Mouse (Mus musculus): ENCODE results near the gene Tdp2. TPM values are rescaled to one million over a fixed set of nuclear protein-coding genes. Genes with fewer than 3 reads are reported as not detected.

Gene Tdp2
- total RNA-seq (2021), result 10 to 100 TPM; 17.9 to 20.8 TPM

DNA sequence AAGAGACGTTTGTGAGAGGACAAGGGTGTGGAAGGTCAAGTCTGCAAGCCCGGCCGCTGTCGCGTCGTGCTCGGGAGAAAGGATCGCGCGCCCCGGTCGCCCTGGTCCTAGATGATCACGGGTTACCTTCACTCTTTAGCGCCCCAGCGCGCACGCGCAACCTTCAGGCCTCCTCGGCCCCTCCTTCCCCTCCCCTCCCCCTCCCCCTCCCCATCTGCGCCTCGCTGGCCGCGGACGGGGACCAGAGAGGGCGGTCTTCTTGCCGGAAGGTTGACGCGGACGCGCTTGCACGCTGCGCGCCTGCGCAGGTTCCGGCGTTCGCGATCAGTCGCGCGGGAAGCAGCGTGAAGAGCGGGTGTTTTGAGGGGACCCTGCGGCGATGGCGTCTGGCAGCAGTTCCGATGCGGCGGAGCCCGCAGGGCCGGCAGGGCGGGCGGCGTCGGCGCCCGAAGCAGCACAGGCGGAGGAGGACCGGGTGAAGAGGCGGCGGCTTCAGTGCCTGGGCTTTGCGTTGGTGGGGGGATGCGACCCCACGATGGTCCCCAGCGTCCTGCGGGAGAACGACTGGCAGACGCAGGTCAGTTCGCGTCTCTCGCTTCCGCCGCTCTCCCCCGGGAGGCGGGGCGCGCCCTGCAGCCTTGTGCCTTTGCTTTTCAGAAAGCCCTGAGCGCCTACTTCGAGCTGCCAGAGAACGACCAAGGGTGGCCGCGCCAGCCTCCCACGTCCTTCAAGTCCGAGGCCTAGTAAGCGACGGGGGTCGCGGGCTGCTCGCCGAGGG lies at the start of gene Tdp2, which contains the start of gene Acot13:
TSS of gene Tdp2 (plus strand) at position 327 of the 778 bp plus-strand sequence.
TSS of gene Acot13 (minus strand) at position 188 of the 778 bp plus-strand sequence.
- DNase-seq (ENCODE audit: low spot score in 2 of 2), result peak; percentile 92 to 94
- intact Hi-C loops (cut with DNase I), result loop anchor here (1.0 to 2.0 kb wide), 2 partner anchors 13 to 30 kb away; partner anchors contain the start of genes BC005537 and D130043K22Rik

DNA sequence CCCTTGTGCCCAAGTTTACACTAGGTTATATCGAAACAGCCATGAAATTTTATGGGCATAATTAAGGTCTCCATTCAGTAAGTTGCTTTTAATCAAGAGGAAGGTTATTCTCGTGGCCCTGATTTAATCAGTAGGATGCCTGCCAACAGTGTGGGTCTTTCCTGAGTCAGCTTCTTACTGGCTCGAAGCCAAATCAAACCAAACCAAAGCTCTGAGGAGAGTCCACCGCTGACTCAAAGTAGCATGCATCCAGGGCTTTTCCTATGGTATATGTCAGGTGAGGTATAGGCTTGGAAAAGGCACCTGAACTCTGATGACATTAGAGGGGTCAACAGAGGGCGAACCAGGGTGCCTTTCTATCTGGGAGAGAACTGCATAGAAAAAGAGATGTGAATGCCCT lies 49.6 kb upstream of the Tdp2 start:
- intact Hi-C loops (cut with DNase I), result no loop called here
- no peak for DNase-seq (ENCODE audit: low spot score in 2 of 2)

DNA sequence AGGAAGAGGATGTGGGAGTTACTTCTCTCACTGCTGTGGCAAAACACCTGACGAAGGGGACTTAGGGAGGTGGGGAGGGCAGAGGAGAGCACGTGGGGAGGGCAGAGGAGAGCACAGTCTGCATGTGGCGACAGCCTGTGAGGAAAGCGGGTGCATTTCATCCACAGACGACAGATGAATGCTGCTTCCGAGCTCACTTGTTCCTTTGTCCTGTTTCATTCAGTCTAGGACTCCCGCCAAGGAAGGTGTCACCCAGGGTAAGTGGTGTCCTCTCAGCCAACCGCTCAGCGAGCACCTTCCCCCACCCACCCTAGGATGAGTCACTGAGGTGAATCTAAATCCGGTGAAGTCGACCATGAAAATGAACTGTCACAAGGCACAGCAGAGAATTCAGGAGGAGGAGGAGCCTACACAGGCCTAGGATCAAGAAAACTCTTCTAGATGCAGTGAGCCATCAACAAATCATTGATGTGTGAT lies 45.4 kb upstream of the Tdp2 start:
- intact Hi-C loops (cut with DNase I), result no loop called here
- peak in 1 of 2 experiments; percentile 49 for DNase-seq (ENCODE audit: low spot score in 2 of 2)

DNA sequence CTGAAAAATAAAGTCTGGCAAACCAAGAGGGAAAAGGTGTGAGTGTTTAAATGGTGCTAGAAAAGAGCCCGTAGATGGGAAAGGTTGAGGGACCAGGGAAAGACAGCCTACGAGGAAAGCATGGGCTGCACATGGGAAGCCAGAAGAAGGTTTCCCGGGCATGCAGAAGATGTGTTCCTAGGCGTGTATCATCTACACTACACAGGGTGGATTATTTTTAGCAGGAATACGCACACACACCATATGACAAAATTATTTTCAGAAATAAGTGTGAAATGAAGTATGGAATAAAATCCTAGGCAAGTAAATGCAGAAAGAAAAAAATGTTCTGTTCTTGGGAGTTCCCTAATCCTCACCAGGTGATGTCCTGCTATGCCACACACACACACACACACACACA lies 44.0 kb upstream of the Tdp2 start:
- DNase-seq (ENCODE audit: low spot score in 2 of 2), result peak in 1 of 2 experiments; percentile 63
- intact Hi-C loops (cut with DNase I), result no loop called here

DNA sequence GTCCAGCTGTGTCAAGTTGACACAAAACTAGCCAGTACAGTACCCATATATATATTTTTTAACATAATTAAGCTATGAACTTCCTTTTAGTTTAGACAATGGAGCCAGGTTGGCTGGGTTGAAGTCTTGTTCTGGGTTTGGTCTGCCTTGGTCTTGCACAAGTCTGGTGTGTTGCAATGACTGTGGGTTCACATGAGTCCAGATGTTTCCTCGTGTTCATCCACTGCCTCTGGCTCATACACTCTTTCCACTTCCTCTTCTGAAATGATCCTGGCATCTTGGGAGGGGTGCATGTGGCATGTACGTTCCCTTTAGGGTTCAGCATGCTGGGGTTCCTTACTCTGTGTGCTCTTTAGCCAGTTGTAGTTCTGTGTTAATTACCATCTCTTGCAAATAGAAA lies 40.1 kb upstream of the Tdp2 start:
- intact Hi-C loops (cut with DNase I), result no loop called here
- no peak for DNase-seq (ENCODE audit: low spot score in 2 of 2)

DNA sequence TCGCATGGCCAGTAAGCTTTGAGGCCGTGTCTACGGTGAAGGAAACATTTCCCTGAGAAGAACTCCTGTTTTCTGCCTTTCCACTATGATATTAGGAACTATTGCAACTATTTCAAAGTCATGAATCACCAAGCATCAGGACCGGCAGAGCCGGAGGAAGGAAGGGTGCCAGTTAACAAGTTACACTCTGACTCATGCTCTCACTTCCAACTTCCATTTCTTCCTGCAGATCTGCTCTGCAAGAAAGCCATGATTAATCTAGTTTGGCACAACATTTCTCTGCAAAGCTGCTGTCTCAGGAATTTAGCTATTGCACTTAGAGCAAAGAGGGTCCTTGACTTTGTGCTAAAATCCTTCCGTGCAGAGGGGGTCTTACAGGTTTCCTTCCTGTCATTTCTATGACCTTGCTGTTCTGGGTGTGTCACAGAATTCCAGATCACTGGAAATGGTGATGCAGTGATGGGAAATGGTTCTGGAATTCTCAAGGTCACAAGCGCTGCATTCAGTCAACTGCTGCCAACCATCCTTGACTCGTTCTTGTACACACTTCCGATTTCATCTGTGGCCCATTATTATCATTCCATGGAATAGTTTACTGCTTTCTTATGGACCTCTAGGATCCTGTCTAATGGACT lies 39.0 kb upstream of the Tdp2 start:
- peak in 1 of 2 experiments; percentile 77 for DNase-seq (ENCODE audit: low spot score in 2 of 2)
- intact Hi-C loops (cut with DNase I), result no loop called here

DNA sequence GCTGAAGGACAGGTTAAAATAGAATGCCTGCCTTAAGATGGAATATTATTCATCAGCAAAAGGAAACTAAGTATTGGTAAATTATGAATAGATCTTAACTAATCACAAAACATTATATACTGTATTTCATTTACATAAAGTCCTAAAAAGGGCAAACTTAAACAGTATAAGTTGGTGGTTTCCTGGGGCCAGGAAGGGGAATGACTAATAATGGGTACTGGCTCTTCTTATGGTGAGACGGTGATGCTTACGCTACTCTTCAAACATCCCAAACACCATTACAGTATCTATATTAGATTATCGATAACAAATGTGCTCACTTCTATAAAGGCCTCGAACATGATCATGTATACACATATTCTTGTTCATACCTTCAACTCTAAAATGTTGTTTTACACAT lies 32.8 kb upstream of the Tdp2 start:
- no peak for DNase-seq (ENCODE audit: low spot score in 2 of 2)
- intact Hi-C loops (cut with DNase I), result no loop called here

DNA sequence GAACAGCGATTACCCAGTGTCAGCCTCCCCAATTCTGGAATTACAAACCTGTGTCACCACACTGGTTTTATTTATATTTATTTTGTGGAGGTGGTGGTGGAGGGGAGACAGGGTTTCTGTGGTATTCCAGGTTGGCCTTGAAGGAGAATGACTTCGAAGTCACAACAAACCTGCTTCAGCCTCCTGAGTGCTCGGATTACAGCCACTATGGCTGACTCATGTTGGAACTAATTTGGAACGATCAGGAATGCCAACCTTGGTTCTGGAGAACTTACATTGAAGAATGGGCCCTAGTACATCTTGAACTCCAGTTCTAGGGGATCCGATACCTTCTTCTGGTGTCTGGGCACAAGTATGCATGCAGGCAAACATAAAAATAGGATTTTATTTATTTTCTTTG lies 32.1 kb upstream of the Tdp2 start:
- DNase-seq (ENCODE audit: low spot score in 2 of 2), result no peak

DNA sequence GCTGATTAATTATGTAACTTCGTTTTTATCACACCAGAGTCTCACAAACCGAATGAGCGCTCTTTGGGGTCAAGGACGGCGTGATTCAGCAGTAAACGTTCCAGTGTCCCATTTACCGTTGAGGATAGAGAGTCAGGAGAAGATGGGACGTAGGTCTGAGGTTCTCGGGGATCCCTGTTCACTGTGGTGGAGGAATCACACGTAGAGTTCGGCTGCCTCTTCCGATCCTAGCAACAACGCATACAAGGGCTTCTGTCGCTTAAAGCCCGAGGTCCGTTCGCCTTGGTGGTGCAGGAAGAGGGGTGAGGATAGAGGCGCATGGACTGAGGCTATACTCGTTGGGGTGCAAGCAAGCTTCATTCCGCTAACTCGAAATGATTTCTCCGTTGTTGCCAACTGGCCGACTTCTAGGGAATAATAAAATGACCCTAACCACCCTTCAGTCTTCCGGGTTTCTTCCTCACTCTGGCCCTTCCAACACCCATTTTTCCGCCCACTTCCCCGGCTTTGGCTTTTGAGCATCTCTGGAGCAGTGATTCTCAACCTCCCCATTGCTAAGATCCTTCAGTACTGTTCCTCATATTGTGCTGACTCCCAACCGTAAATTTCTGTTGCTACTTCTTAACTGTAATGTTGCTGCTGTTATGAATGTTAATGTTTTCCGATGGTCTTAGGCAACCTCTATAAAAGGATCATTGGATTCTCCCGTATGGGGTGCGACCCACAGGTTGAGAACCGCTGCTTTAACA lies 31.4 kb upstream of the Tdp2 start:
- intact Hi-C loops (cut with DNase I), result no loop called here

More for the DNA sequence above, 32.1 kb upstream of the Tdp2 start:
- intact Hi-C loops (cut with DNase I), result no loop called here

DNA sequence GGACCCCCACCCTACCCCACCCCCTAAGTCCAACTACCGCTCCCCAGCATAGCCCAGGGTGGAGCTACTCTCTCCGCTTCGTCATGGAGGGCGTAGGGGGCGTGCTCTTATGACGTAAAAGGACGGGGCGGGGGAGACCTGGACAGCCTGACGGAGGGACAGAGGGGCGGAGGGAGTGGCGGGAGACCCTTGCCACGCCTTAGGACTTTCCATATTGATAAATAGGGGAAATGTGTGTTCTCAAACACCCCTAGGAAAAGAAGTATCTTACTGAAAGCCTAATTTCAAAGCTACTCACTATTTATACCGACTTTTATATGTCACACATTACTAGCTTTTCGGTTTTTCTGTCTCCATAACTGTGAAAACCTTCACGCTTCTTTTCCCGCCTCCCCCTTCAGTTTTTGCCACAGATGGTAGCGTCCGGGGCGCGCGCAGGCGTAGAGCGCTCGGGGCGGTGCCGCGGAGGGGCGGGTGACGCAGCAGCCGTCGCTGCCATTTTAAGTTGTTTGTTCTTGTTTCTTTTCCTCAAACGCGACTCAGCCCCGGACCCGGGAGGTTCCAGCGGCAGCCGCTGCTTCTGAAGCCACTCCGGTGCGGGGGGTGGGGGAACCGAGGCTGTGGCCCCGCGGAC lies 30.7 kb upstream of the Tdp2 start:
- DNase-seq (ENCODE audit: low spot score in 2 of 2), result peak; percentile 94 to 98
- intact Hi-C loops (cut with DNase I), result loop anchor here (1.0 kb wide), 1 partner anchor 31 kb away; the partner anchor contains the start of genes Acot13 and Tdp2

More for the DNA sequence above, 31.4 kb upstream of the Tdp2 start:
- DNase-seq (ENCODE audit: low spot score in 2 of 2), result peak; percentile 47 to 56

DNA sequence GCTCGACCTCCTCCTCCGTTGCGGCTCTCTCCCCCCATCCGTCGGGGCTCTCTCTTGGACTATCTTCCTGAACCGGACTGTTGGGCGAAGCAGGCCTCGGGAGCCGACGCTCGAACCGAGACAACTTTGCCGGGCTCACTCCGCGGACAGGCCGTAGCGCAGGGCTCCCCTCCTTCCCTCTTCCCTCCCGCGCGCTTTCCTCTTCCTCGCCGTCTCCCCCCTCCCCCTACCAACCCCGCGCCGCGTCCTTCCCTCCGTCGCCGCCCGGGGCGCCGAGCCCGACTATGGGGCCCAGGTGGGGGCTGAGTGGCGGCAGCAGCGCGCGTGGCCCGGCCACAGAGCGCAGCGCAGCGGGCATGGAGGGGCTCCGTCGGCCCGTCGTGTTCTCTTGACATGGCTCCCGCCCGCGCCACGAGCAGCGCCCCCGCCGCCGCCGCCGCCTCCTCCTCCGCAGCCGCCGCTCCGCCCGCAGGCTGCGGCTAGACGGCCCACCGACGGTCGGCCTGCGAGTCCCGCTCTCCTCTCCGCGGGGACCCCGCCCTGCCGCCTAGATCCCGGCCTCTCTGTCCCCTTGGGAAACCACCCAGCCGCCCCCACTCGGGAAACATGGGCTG lies 30.1 kb upstream of the Tdp2 start, which contains the start of gene BC005537:
TSS of gene BC005537 (plus strand) at position 350 of the 614 bp plus-strand sequence.
- DNase-seq (ENCODE audit: low spot score in 2 of 2), result peak in 1 of 2 experiments; percentile 48
- intact Hi-C loops (cut with DNase I), result loop anchor here (1.0 kb wide), 1 partner anchor 30 kb away; the partner anchor contains the start of genes Acot13 and Tdp2

DNA sequence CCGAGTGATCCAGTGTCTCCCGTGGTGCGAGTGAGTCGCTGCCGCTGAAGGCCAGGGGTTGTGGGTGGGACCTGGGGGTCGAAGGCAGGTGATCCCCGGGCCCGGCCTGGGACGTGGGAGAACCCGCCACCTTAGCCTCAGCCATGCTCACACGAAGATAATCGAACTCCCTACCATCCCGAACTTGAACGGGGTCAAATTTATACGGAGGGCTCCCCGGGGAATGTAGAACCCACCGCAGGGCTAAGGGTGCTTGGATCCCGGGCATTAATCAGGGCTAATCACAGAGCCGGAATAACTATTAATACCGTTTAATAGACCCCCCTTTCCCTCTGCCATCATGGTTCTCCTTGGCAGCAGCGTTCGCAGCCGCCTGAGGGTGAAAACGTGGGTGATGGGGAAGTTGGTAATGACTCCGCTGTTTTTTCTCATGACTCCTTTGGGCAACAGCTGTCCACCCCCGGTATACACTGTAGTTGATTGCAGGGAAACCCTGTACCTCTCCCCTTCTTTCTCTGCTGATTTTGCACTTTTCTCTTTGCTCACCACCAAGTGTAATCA lies 29.3 kb upstream of the Tdp2 start:
- intact Hi-C loops (cut with DNase I), result no loop called here
- peak in 1 of 2 experiments; percentile 26 for DNase-seq (ENCODE audit: low spot score in 2 of 2)

DNA sequence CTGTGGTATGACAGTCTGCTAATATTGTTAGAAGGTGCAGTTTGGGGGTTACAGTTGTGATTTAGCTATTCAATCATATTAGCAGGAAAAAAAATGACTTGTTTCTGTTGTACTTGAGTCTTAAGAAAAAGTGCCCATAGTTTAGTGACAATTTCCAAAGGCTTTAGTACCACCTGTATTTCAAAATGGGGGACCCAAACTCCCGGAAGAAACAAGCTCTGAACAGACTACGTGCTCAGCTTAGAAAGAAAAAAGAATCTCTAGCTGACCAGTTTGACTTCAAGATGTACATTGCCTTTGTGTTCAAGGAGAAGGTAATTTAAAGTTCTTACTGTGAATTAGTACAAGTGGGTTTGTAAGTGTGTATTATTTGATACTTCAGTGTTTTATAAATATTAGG lies 28.3 kb upstream of the Tdp2 start:
- intact Hi-C loops (cut with DNase I), result no loop called here
- DNase-seq (ENCODE audit: low spot score in 2 of 2), result no peak

DNA sequence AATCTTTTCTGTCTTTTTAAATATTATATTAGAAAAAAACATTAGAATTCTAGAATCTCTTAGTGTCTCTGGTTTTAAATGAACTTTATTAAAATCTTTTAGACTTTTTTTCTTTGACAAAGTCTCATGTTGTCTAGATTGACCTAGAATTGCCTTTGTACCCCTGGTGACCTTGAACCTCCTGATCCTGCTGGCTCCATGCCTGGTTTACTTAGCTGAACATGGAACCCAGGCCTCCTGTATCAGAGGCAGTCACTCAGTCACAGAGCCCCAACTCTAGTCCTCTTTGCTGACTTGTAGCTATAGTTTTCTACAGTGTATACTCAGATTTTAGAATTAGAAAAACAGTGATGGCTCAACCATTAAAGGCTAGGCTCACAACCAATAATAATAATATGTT lies 25.4 kb upstream of the Tdp2 start:
- DNase-seq (ENCODE audit: low spot score in 2 of 2), result no peak
- intact Hi-C loops (cut with DNase I), result no loop called here

DNA sequence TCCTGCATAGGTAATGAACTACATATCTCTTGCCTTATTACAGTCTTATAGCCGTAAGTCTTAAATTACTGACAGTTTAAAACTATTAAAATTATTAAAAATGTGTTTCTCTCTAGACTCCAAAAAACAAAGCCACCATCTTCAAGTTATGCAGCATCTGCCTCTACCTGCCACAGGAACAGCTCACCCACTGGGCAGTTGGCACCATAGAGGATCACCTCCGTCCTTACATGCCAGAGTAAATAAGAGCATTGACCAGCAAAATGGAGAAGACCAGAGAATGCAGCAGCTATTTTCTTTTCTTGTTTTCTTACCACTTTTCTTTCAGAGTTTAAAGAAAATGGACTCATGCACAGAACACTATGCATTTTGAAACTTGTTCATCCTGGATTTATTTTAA lies 19.0 kb upstream of the Tdp2 start:
- DNase-seq (ENCODE audit: low spot score in 2 of 2), result no peak
- intact Hi-C loops (cut with DNase I), result no loop called here

DNA sequence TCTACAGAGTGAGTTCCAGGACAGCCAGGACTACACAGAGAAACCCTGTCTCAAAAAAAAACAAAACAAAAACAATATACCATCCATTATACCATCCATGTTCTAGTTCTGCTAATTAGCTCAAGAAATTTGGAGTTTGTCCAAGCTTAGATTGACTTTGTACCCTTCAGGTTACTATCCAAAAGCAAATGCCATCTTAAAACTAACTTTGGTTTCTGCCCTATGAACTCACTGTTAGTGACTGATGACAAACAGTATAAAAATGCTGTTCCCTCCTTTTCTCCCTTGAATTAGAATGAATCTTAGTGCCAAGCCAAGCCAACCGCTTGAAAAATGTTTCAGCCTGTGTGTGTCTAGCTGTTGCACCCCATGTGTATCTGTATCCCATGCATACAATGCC lies 16.9 kb upstream of the Tdp2 start:
- intact Hi-C loops (cut with DNase I), result no loop called here
- DNase-seq (ENCODE audit: low spot score in 2 of 2), result no peak

DNA sequence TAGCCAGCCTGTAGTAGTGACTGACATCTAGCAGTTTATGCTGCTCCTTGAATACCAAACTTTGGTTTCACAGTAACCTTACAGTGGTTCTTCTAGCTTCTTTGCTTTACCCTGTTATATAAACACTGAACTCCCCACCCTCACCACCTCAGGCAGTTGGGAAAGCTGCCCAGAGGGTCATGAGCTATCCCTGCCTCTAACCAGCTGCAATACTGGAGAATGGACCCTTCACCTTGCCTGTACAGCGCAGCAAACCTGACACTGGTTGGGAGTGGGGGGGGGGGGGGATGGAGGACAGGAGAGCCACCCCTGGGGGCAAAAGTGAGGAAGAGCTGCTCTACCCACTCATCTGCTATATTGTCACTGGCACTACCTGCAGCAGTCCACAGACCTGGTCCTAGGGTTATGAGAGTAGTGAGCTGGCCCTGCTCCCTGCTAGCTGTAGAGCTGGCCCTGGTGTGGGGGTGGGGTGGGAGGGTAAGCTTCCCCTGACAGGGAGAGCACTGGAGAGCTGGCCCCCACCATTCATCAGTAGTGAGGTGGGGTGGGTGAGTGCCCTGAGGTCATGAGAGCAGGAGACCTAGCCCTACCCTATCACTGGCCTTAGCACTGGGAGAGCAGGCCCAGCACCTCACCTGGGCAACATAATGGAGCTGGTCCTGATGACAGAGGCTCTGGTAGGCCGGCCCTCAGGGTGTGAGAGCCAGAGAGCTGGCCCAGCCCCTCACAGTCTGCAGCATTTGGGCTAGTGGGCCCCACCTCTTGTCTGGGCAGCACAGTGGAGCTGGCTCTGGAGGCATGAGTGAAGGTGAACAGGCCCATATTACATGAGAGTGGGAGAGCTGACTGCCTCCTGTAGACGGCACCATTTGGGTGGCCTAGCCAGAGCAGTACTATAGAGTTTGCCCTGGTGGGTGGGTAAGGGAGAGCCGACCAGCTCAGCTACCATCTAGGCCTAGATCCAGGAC lies 15.1 kb upstream of the Tdp2 start:
- intact Hi-C loops (cut with DNase I), result no loop called here
- no peak for DNase-seq (ENCODE audit: low spot score in 2 of 2)

DNA sequence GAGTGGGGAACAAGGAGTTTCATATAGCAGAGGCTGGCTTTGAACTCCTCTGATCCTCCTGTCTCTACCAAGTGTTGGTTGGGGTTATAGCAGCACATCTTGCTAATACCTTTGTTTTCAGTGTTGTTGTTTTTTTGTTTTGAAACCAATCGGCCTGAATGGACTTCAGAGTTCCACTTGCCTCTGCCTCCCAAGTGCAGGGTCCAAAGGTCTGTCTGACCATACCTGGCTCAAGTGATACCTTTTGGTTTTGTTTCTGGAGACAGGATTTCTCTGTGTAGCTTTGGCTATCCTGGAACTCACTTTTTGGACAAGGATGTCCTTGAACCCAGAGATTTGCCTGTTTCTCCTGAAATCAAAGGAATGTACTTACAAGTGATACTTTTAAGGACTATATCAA lies 11.5 kb upstream of the Tdp2 start:
- DNase-seq (ENCODE audit: low spot score in 2 of 2), result no peak
- intact Hi-C loops (cut with DNase I), result no loop called here
